Mouse (Mus musculus) CD4-positive, CD25-positive, alpha-beta regulatory T cell, adult 2 months (primary cell): ENCODE measurements around the gene Irs2.

Source experiments
- DNase-seq: peaks from one replicate; pipeline ENCODE4 v3.0.0-alpha.2; 2012; ENCODE audit warnings: low read depth, low spot score

The Irs2 gene

DNA sequence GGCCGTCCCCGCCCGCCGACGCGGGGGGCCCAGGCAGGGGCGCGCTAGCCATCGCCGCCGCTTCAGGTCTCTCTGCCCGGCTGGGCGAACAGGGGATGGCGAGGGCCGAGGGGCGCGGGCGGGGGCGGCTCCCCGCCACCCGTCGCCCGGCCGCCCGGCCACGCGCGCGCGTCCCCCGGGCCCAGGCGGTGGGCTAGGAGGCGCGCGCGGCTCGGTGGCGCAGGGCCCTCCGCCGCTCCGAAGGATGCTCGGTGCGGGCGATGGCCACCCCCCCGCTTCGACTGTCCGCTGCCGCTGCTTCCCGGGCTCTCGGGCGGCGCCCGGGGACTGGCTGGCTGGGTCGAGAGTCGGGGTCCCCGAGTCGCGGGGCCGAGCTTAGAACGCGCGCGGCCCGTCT lies at the start of gene Irs2:
Irs2 (minus strand) TSS at position 80 of the 397 bp plus-strand sequence.
- no peak for DNase-seq

DNA sequence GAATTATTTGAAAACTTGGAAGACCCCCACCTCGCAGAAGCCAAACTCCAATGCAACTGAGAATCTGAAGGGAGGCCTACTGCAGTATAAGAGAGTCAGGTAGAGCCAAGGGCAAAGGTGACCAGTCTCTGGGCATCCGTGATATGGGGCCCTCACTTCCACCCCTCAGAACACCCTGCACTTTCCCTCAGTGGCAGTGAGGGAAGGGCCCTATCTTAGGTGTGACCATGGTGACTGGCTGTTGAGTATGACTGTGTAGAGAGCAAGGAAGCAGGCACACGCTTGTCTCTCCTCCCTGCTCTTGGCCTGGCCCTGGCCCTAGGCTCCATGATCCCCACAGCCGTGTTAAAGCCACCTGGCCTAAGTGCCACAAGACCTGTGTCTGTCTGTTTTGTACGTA lies 48.4 kb upstream of the Irs2 start:
- DNase-seq, result no peak

DNA sequence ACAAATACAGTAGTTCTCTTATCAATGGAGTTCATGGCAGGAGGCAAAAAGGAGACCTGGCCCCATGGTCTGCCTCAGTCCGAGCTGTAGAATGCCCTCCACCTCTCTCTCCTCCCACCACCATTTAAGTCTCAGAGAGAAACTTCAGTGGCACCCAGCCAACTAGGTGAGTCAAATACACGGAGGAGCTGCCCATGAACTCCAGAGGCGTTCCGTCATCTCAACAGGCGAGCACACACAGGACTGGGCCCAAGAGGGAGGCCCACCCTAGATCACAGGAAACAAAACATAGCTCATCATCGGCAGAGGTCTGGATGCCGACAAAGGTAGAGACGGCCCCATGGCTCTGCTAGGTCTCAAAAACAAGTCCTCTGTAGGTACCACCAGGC lies 47.9 kb upstream of the Irs2 start:
- no peak for DNase-seq

DNA sequence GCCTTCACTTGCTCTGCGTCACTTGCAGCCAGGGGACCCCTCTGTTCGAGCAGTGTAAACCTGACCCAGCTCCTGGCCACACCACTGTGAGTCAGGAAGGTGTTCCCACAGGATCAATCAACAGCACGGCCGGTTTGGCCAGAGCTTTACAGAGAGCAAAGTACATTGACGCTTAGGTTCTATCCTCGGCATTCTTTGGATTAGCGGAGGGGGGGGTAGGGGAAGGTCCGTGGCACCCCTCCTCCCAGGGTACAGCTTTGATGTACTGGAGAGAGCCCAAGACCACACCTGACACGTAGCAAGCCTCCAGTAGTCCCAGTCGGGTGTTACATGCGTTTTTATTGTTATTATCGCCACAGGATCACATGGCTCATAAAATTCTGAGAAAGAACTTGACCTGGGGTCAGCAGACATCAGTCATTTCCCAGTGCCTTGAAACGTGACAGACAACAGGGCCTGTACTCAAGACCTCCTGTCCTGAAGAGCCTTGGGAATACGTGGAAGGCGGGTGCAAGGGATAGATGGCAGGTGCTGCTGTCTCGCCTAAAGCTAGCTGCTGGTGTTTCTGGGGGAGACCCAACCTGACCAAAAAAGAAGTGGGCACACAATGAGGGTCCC lies 47.4 kb upstream of the Irs2 start:
- DNase-seq, result no peak

DNA sequence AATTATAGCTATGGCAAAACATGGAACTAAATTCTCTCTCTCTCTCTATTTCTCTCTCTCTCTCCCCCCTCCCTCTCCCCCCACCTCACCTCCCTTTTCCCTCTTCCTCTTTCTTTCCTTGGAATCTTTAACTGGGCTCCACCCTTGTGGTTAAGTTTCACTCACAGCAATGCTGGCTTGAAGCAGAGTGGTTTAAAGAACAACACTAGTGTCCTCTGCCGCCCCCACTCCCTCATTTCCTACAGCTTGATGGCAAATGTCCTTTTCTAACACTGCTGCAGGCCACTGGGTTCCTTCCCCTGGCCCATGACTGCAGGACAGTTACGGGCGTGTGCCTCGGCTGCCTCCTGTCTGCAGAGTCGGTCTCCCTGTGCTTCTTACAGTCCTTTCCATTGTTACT lies 41.6 kb upstream of the Irs2 start:
- DNase-seq, result no peak

DNA sequence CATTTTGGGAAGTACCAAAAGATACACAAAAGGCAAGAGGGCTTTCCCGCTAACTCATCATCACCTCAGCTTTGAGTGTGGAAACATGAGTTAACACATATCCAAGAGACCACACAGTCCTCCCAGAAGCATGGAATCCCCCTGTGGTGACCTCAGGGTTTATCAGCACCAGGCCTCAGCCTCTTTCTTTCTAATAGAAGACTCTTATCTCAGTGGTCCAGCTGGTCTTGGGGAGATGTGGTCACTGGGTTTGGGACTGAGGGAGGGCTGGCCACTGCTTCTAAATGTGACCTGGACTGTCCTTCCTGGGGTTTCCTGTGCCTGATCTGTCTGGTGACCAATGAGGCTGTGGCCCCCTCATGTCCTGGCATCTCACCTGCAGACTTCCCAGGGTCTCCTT lies 39.6 kb upstream of the Irs2 start:
- no peak for DNase-seq

DNA sequence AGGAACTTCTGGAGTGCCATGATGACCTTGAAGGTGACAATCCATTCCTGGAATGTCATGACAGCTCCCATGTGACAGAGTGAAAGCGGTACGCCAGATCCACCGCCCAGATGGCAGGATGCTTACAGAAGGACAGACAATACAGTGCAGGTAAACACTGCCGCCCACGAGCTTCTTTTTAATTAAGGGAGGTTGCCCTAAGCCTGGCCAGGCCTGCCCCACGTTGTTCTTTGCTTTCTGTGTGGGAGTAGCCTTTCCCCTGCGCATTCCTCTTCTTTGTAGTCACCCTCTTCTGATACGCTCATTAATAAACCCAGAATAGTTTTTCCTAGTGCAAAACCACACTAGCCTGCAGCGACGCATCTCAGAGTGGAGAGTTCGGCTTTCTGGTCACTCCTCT lies 36.4 kb upstream of the Irs2 start:
- DNase-seq, result no peak

DNA sequence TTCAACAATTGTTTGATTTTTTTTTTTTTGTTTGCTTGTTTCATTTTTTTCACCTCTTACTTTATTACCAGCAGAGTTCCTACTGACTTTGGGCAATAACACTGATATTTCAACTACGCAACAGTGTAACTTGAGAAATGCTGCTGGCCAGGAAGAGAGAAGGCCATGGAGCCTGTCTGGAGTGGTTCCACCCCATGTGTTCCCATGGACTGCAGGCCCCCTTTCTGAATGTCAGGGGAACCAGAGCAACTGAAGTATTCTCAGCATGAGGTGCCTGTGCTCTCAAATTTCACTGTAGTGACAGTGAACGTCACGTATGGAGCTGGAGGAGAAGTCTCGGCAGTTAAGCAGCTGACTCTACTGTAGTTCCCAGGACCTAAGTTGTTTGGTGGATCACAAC lies 35.3 kb upstream of the Irs2 start:
- no peak for DNase-seq

DNA sequence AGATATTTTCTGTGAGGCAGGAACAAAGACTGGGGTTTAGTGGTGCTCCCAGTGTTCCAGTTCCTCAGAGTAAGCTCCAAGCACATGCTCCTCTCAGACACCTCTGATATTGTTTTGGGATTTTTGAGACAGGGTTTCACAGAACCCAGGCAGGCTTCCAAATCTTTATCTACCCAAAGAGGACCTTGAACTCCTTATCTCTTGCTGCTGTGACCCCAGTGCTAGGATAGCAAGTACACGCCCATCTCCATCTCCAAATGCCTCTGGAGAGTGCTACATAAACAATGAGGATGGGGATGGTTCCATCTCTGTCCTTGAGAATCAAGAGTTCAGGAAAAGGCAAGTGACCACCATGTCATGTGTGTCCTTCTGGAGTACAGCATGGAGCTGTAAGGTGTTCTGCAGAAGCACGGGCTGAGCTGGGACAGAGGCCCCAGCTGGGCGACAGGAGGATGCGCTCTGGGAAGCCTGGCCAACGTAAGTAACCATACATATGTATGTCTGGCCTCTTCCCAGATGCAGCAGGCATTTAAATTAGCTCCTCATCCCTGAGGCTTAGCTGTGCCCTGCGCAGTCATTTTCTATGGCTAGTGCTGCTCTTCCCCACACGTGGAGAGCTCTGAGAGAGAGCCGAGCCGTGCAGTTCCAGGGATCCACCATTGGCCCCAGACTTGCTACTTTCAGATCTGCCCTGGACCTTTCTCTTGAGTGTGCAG lies 34.8 kb upstream of the Irs2 start:
- DNase-seq, result no peak

DNA sequence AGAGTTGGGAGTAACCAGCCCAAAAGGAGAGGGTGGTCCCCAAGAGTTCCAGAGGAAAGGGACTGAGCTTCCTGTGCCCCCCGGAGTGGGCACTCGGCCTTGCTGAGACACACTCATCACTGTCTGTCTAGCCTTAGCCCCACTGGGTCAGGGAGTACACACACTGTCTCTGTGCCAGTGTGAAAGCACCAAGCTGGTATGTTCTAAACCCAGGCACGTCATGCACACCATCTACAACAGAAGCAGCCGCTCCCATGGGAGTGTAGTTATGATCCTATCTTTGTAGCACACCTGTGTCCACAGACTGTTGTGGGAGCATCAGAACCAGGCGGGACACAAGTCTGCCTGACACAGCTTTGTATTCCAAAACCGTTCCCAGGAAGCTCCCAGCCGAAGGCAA lies 31.8 kb upstream of the Irs2 start:
- no peak for DNase-seq

DNA sequence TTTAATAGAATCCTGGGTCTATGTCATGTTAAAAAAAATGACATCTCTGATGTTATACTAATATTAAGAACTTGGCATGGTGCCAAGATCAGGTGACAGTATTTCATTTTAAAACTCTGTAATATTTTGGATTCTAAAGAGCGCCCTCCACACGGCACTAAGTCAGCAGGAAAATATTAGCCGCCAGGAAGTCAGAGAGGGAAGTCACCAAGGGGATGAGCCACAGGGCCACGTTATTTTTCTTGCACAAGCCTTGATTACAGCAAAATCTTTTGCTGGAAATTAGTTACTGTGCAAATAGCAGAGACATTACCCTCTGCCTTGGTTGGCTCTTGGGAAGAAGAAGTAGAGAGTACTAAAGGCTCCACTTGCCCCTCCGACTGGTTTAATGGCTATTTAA lies 30.5 kb upstream of the Irs2 start:
- no peak for DNase-seq

DNA sequence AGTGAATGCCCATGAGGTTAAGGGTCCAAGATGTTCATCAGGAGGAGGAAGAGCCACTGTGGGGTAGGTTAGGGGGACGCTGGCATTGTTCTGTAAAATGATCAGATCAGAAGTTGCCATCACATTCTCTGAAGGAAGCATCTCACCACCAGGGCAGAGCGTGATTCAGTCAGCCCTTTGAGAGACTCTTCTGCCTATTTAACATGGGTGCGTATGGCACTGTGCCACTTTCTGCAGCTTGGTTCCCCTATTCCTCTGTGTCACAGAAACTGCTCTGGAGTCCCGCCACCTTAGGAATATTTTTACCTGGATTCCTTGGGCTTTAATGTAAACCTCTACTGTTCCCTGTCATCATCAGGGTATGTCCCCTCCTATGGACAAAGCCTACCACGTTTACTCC lies 30.1 kb upstream of the Irs2 start:
- no peak for DNase-seq

DNA sequence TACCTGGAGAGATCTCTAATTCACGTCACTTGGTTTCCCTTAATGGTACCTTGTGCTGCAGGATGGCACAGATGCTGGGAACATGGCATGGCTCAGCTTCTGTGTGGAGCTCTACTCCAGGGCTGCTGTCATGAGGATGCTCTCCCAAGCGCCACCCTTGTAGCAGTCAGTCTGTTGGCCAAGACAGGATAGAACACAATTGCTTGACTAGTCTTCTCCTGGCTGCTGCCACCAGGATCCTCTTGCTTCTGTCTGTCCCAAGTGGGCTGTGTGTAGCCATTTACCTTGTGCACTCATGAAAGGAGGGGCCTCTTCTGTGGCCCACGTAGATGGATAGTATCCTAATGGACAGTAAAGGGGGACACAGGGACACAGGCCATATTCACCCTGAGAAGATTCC lies 28.5 kb upstream of the Irs2 start:
- no peak for DNase-seq

DNA sequence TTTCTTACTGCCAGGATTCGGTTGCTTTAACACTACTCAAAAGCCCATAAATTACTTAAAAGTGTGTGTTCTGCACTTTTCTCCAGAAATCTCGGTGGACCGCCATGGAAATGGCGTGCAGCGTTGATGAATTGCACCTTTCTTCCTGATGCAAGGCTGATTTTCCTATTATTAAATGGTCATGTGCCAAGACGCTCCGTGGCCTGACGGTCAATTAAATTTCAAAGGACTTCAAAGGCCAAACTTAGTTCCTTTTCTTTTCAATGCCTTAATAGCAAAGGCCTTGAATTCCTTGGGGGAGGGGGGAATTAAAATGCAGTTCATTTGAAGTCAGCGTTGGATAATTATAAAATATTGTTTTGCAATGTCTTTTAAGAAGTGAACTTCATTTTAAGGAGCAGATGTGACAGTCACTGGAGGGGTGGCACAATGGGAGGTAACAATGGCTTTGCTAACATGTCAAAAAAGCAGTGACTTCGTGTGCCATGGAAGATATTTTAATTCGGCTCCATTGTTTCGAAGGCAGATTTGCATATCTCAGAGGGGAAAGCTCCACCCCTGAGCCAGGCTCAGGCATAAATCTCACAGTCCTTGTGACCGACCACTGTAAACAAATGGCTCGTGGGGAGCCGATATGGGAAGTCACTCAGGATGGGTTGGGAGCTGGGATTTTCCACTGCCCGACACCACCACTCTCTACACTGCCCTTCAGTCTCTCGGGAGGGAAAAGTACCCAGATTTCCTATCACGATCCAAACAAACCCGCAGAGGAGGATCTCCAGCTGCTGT lies 27.6 kb upstream of the Irs2 start:
- DNase-seq, result no peak

DNA sequence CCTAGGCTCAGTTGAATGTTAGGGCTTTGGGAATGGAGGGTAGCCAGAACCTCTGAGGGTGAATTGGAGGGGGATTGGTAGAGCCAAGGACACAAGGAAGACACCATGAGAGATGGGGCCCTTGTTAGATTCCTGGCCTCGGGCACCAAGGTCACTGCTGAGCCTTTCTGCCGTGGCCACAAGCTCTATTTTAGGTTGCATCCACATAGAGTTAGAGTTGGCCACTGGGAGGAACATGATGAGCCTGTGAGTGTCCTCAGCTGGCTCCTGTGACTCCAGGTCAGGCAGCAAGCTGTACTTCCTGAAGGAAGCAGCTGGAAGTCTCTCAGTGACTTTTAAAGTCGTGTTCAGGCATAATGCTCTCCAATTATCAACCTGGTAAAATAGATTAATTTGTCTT lies 16.6 kb upstream of the Irs2 start:
- DNase-seq, result no peak

DNA sequence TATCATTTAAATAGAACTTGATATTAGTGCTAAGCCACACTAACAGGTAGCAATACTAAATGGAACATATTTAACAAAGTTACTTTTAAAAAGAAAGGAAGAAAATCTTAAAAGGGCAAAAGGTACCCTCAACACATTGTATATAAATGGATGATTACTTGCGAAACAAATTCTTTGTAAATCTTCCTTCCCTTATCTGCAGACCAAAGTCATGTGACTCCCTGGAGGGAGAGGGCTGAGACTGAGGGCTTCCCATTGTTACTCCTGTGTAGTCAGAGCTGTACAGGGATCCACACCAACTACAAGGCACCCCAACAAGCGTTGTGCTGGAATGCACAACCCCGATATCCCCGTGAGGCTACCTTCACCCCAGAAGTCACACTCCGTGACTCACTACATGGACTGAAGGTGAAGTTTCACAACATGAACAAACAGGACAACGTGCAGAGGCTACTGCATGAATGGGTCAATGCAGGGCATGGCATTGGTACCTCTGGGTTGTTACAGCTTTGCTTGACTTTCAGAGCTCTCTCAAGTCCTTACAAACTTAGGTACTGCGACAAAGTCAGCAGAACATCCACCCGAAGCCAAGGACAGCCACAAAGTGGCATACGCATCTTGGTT lies 12.8 kb upstream of the Irs2 start:
- no peak for DNase-seq

DNA sequence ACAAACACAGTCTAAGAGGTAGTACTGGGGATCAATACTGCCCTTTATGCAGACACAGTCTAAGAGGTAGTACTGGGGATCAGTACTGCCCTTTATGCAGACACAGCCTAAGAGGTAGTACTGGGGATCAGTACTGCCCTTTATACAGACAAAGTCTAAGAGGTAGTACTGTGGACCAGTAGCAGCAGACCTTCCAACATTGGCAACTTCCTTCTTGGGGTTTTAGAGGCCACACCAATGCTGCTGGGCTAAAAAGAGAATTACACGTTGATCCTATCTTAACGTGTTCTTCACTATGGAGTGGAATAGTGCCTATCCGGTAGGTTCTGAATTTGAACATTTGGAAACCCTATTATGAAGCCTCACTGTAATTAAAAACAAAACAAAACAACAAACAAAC lies 7.4 kb upstream of the Irs2 start:
- no peak for DNase-seq

DNA sequence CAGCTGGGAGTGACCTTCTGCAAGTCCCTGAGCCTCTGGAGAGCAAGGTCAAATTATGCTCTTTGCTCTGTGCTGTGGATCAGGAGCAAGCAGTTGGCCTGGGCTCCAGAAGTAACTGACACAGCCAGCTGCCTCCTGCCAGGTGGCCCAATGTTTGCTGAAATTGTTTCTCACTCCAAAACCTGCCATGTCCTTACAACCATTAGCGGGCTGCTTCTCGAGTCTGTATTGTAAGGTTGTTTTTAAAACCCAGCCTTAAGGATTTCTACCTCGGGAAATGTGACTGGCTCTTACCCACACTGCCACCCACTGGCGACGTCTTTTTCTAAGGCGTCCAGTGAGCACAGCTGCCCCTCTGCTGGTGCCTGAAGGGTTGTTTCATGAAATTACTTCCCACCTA lies 5.0 kb upstream of the Irs2 start:
- DNase-seq, result peak; percentile 72

DNA sequence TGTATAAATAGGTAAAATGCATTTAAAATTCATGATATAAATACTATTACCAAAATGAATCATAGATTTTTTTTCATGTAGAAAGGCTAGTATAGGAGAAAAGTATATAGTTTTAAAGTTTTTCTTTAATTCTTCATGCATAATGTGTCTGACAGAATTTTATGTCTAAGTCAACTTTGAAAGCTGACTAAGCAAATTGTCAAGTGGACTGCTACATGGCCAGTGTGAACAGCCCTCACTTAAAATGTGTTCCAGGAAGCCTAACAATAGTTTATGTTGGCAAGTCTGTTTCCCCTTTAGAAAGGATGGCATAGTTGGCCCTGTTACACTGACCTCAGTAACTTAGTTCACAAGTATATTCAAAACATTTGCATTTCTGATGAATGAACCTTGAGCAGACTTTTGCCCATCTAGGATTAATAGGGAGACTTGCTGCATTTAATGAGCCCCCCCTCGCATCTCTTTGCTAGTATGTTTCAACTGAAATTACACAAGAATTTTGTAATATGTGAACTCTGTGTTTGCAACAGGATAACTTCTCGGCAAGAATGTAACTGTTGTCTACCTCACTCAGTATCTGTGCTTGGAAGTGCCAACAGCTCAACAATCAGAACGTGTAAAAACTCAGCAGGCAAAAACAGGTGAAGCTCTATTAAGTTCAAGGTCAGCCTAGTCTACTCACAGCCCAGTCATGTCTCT lies 3.7 kb upstream of the Irs2 start:
- no peak for DNase-seq

DNA sequence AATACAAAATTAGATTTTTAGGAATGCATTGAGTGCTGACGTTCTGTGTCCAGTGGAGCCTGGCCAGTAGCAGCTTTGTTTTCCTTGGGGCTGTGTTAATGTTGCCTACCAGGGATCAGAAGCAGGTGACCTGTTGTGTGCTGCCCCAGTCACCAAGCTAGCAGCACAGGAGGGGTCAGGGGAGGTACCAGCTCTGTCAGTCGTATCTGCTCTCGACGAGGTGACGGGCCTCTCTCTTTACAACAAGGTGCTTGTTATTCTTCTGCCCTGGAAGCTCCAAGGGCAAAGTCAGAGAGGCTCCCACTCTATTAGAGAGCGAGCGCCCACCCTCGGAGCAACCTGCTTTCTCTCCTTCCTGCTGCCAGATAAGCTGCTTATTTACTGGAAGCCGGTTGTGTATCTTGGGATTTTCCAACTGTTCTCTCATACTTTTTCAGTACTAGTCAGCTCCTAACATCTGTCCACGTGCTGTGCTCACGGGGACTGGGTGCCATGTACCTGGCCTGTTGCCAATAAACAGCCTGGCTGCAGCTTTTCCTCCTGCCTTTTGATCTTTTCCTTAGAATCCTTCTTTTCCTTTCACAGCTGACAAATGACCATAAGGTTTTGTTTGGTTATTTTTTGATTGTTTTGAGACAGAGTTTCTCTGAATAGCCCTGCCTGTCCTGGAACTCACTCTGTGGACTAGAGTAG lies 2.8 kb upstream of the Irs2 start:
- no peak for DNase-seq

DNA sequence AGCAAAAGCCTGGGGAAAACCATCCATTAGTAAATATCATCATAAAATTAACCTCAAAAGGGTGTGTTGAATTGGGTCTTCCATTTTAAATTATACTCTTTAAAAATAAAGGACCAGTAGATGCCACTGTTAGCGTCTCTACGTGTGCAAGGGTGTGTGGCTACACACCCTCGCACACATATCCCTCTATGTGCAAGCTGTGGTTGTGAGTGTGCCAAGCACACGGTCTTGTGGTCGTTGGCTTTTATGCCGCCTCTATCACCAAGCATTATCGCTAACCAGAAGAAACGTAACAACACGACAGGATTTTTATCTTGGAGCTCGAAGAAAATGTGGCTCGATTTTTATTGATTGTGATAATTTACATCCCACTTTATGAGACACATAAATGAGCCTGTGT lies 2.1 kb upstream of the Irs2 start:
- DNase-seq, result no peak
